Mouse (Mus musculus) embryonic stem cell, embryonic (primary cell): ENCODE results near the gene Gm3404.
"Not testable (repeated sequence)": the region's sequence is repeated elsewhere in the genome, so short reads cannot be mapped to it uniquely, and the experiment has no call there.

Source experiments
- CTCF ChIA-PET, 4 experiments: fragments of 300-600 bp in 2 of 4; fragments of 350-600 bp in 2 of 4; sonication (Branson Sonifier 250); formaldehyde crosslinking; loops; one replicate each; lab custom pipeline; 2022; ENCODE audit warnings: inconsistent platforms in 2 of 4; lab: Charles Lee
- POLR2A ChIA-PET, 4 experiments: fragments of 300-600 bp in 2 of 4; fragments of 350-600 bp in 2 of 4; sonication (Branson Sonifier 250); formaldehyde crosslinking; loops; one replicate each; lab custom pipeline; 2022; ENCODE audit warnings: antibody characterized with exemption in 4 of 4, inconsistent platforms in 1 of 4; lab: Charles Lee

Gene Gm3404

GRCm38 (mm10) chr5:146525501-146525900 is at the start of gene Gm3404:
Gm3404 (plus strand) TSS chr5:146525801.
- POLR2A ChIA-PET, CTCF ChIA-PET: not testable (repeated sequence)

GRCm38 (mm10) chr5:146479564-146479963 is 46.0 kb upstream of the Gm3404 start:
- CTCF ChIA-PET, POLR2A ChIA-PET: not testable (repeated sequence)

DNA sequence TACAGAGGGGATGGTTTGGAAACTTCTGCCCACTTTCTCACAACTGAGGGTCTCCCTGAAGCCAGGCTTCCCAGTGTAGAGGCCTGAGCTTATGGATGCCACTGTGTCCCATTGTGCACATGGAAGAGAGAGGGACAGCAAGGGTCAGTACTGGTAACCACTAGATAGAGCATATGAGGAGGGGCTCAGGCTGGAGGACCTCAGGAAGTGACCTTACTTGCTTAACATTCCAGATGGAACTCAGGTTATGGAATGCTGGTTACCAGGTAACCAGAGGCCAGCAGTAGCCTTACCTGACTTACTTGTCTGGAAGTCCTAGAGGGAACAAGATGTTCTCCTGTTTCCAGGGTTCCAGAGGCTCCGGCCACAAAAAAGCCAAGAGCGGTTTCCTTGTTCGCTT is 43.9 kb upstream of the Gm3404 start, which contains the start of gene Gm6408:
TSS of gene Gm6408 (plus strand) at position 301 of the 400 bp plus-strand sequence.
- POLR2A ChIA-PET, CTCF ChIA-PET: not testable (repeated sequence)

DNA sequence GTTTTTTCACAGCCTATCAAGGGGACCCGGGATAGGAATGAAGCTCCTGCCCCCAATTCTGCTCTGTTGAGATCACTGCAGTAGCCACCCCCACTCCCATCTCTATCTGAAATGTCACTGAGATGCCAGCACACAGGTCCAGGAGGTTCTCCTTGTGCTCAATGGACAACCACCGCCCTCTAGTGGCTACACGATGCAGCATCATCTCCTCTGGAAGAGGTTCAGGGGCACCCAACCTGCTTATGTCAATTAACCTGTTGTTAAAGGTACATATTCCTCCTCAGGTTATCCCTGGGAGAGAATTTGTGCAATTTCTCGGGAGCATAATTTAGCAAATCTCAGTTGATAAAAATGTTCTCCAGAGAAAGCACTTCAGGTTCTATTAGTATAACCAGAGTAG is 36.6 kb upstream of the Gm3404 start:
- POLR2A ChIA-PET: not testable (repeated sequence)

DNA sequence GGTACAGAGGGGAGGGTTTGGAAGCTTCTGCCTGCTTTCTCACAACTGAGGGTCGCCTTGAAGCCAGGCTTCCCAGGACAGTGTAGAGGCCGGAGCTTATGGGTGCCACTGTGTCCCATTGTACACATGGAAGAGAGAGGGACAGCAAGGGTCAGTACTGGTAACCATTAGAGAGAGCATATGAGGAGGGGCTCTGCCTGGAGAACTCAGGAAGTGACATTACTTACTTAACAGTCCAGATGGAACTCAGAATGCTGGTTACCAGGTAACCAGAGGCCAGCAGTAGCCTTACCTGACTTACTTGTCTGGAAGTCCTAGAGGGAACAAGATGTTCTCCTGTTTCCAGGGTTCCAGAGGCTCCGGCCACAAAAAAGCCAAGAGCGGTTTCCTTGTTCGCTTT is 34.5 kb upstream of the Gm3404 start, which contains the start of gene Gm6370:
TSS of gene Gm6370 (plus strand) at position 301 of the 400 bp plus-strand sequence.
- POLR2A ChIA-PET, CTCF ChIA-PET: not testable (repeated sequence)

More for the DNA sequence above, 36.6 kb upstream of the Gm3404 start:
- CTCF ChIA-PET: not testable (repeated sequence)

- CTCF ChIA-PET, POLR2A ChIA-PET: not testable (repeated sequence)
Measured at GRCm38 (mm10) chr5:146502099-146502498, 23.5 kb upstream of the Gm3404 start, which contains the start of gene 4930449I24Rik. 4930449I24Rik (plus strand) TSS chr5:146502399.

GRCm38 (mm10) chr5:146513823-146514222 is 11.8 kb upstream of the Gm3404 start, which contains the start of gene Gm3402:
Gm3402 (plus strand) TSS chr5:146514123.
- CTCF ChIA-PET, POLR2A ChIA-PET: not testable (repeated sequence)

DNA sequence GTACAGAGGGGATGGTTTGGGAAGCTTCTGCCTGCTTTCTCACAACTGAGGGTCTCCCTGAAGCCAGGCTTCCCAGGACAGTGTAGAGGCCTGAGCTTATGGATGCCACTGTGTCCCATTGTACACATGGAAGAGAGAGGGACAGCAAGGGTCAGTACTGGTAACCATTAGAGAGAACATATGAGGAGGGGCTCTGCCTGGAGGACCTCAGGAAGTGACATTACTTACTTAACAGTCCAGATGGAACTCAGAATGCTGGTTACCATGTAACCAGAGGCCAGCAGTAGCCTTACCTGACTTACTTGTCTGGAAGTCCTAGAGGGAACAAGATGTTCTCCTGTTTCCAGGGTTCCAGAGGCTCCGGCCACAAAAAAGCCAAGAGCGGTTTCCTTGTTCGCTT is 11.7 kb downstream of the Gm3404 start, which contains the start of gene Gm3409:
TSS of gene Gm3409 (plus strand) at position 301 of the 400 bp plus-strand sequence.
- CTCF ChIA-PET, POLR2A ChIA-PET: not testable (repeated sequence)

GRCm38 (mm10) chr5:146555836-146556235 is 30.2 kb downstream of the Gm3404 start, which contains the start of gene Gm3415:
Gm3415 (plus strand) TSS chr5:146556136.
- CTCF ChIA-PET, POLR2A ChIA-PET: not testable (repeated sequence)

DNA sequence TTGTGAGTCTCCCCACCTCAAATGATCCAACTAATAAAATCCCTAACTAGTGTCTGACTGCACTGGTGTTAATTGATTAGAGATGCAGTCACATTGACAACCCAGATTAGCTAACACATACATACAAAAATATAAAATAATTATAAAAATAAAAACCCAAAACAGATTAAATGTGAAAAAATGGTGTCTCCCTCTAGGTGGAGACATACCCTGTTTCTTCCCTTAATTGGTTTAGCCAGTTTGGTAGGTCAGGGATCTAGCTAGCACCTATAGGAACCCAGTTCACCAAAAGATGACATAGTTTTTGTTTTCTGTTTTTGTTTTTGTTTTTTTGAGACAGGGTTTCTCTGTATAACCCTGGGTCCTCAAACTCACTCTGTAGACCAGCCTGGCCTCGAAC is 38.7 kb downstream of the Gm3404 start:
- ChIA-PET POLR2A (no interaction called here), CTCF (interaction anchor here in 1 of 4 experiments (0.6 kb wide), 1 partner anchor 230 kb away, joined by 5 read pairs; the partner anchor contains the start of gene Usp12)

DNA sequence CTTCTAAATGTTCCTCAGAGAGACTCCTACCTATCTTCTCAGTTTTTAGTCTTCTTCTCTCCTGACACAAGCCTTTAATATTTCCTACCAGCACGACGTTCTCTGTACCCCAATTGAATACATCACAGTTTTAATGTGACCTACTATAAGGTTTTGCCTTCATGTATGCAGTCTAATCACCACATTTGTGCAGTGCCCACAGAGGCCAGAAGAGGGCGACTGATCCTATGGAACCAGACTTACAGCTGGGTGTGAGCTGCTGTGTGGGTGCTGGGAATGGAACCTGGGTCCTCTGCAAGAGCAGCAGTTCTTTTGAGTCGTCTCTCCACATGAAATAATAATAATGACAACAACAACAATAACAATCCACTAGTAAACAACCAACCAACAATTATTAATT is 41.5 kb downstream of the Gm3404 start:
- ChIA-PET CTCF (interaction anchor here (0.6 to 1.0 kb wide), 7 partner anchors 21 to 453 kb away, joined by 3 to 5 read pairs (median 3); no protein-coding TSS in a partner anchor), POLR2A (no interaction called here)

- POLR2A ChIA-PET, CTCF ChIA-PET: not testable (repeated sequence)
Measured at GRCm38 (mm10) chr5:146570179-146570578, 44.6 kb downstream of the Gm3404 start.

- POLR2A ChIA-PET: interaction anchor here in 1 of 4 experiments (1.2 kb wide), 1 partner anchor 37 kb away, joined by 3 read pairs; no protein-coding TSS in a partner anchor
- CTCF ChIA-PET: not testable (repeated sequence)
Measured at GRCm38 (mm10) chr5:146571830-146572734, 46.5 kb downstream of the Gm3404 start.

GRCm38 (mm10) chr5:146572735-146573042 is 47.1 kb downstream of the Gm3404 start:
- CTCF ChIA-PET: interaction anchor here in 1 of 4 experiments (0.6 kb wide), 1 partner anchor 746 kb away, joined by 3 read pairs; no protein-coding TSS in a partner anchor
- POLR2A ChIA-PET: not testable (repeated sequence)

DNA sequence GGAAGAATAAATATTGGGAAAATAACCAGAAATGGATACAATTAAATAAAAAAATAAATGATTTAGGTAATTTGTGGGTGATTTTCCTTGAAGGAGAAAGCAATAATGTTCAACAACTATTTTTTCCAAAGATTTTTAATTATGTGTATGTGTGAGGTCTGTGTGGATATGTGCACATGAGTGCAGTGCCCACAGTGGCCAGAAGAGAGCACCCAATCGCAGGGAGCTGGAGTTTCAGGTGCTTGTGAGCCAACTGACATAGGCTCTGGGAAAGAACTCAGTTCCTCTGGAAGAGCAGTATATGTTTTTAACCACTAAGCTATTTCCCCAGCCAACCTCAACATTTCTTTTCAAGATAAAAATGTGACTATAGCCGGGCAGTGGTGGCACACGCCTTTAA is 51.1 kb downstream of the Gm3404 start:
- ChIA-PET CTCF (interaction anchor here in 3 of 4 experiments (0.6 to 1.3 kb wide), 7 partner anchors 8 to 1316 kb away, joined by 3 to 17 read pairs (median 4); no protein-coding TSS in a partner anchor), POLR2A (interaction anchor here in 2 of 4 experiments (0.5 to 0.7 kb wide), 2 partner anchors 370 to 1044 kb away, joined by 5 read pairs; no protein-coding TSS in a partner anchor)
